Mouse (Mus musculus) heart, adult 2 months (tissue): ENCODE results near the gene Tshz2. TPM values are rescaled to one million over a fixed set of nuclear protein-coding genes. Genes with fewer than 3 reads are reported as not detected.

ENCODE experiments used
- DNase-seq, 2 experiments: peaks; one replicate each; pipeline ENCODE4 v3.0.0; 2021
- H3K27ac ChIP-seq: fragments of 200-600 bp; 2 replicates; pipeline ENCODE4 v1.8.1; 2022
- H3K27me3 ChIP-seq: fragments of 200-500 bp; 2 replicates; pipeline ENCODE4 v1.6.1; 2012; ENCODE audit warnings: mild to moderate bottlenecking, low read length, inconsistent platforms, mixed read lengths; ENCODE audit not compliant: control insufficient read depth, insufficient read depth
- H3K36me3 ChIP-seq: fragments of 200-500 bp; 2 replicates; pipeline ENCODE4 v1.6.1; 2012; ENCODE audit warnings: low read length, inconsistent platforms; ENCODE audit not compliant: control insufficient read depth, insufficient read depth
- H3K4me1 ChIP-seq: fragments of 200-500 bp; 2 replicates; pipeline ENCODE4 v1.6.1; 2011; ENCODE audit warnings: low read length; ENCODE audit not compliant: control insufficient read depth, insufficient read depth
- H3K4me3 ChIP-seq: fragments of 200-600 bp; 2 replicates; pipeline ENCODE4 v1.8.1; 2022
- H3K79me2 ChIP-seq: fragments of 200-500 bp; replicated peaks from 2 replicates; pipeline ENCODE4 v1.6.1; 2012; ENCODE audit warnings: mild to moderate bottlenecking, inconsistent platforms, low read length, moderate library complexity, mixed read lengths; ENCODE audit not compliant: control insufficient read depth, insufficient read depth
- H3K9ac ChIP-seq: fragments of 200-500 bp; 2 replicates; pipeline ENCODE4 v1.6.1; 2012; ENCODE audit warnings: low read depth, mild to moderate bottlenecking, control low read depth, inconsistent platforms, low read length, mixed read lengths
- CTCF ChIP-seq: fragments of 200-600 bp; IDR thresholded peaks from 2 replicates; pipeline ENCODE4 v1.8.1; 2022; ENCODE audit warnings: antibody characterized with exemption, mild to moderate bottlenecking, moderate library complexity
- EP300 ChIP-seq: fragments of 200-500 bp; IDR thresholded peaks from 2 replicates; pipeline ENCODE4 v1.6.1; 2011; ENCODE audit warnings: low read depth, low read length, control low read depth; ENCODE audit not compliant: insufficient read depth
- POLR2A ChIP-seq: fragments of 200-500 bp; IDR thresholded peaks from 2 replicates; pipeline ENCODE4 v1.6.1; 2011; ENCODE audit warnings: mild to moderate bottlenecking, low read depth, low read length, control low read depth; ENCODE audit not compliant: insufficient read depth
- WGBS: fragments of 180-500 bp; shearing (Covaris S2); methylation state at CpG from one replicate; pipeline ENCODE4 v1.1.7; 2018; 5-methylcytosine and 5-hydroxymethylcytosine counted together
- intact Hi-C: fragments of 180-260 bp; cut with DNase I; formaldehyde crosslinking; loops from one replicate; pipeline ENCODE4 v1.15.1; 2025
- polyA plus RNA-seq: library from polyadenylated mRNA; depleted of rRNA; stranded (reverse); fragments of >200 nt; gene quantifications from 2 replicates; pipeline ENCODE4 v1.2.3, GENCODE M21; 2012
- total RNA-seq, 2 experiments: library from RNA; stranded (reverse); gene quantifications; 2 replicates each; pipeline ENCODE4 v1.2.3; 2021

Tshz2 gene
- total and polyA plus RNA-seq, 3 experiments, result 8.2 to 12.9 (median 12.1) TPM

DNA sequence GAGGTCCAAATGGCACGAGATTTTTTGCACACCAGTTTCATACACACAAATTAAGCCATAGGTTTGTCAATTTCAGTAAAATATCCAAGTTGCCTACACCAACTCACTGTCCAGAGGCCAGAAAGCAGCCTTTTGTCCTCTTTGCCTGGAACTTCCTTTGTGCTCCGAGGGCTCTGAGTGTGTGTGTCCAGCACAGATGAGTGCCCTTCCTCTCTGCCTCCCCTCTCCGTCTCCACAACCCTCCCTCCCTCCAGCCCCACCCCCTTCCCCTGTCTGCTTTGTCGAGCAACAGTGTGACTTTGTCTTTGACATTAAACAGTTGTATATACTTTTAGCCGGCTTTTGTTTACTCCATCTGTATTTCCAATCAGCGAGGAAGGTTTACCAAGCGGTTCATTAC, 201.8 kb downstream of the Tshz2 start:
- 26% methylated on average over 7 of the region's 7 CpGs for WGBS
- TF ChIP-seq CTCF (no peak), EP300 (no peak), POLR2A (no peak)
- no peak for DNase-seq

DNA sequence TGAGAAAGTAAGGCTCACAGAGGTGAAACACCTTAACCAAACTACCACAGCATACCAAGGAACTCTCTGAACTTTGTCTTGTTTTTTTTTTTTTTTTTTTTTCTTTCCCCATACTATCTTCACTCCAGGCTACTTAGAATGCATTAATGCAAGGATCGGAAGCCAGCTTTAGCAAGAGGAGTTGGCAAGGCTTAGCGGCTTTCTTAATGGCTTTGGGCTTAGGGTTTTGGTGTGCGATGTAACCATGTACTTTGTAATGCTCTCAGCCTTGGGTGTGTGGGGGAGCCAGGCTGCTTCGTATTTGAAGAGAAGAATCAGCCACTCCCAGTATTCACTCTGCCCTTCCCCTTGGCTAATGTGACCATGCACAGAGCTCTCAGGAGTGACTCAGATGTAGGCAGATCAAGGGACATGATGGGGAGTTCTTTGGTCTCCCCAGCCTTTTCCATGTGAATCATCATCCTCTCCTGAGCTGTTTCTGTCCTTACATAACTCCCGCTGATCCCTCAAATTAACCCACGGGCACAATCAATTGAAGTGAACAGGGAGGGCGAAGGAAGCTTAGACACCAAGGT, 204.3 kb downstream of the Tshz2 start:
- H3K4me1 ChIP-seq, result peaks cover 4% of the 10 kb centered on the region; the same call in 1 of the 2 replicates
- no peak for DNase-seq
- H3K36me3 ChIP-seq, result no peaks in the 10 kb centered on the region
- H3K4me3 ChIP-seq, result no peak overlapping the region
- 78% methylated on average over 7 of the region's 7 CpGs for WGBS
- intact Hi-C loops, result no loop called here
- H3K27ac ChIP-seq, result no peak overlapping the region
- no peak for TF ChIP-seq CTCF
- TF ChIP-seq POLR2A, result no peak
- no peak for TF ChIP-seq EP300
- H3K9ac ChIP-seq, result no peak overlapping the region
- H3K79me2 ChIP-seq, result no peaks in the 10 kb centered on the region
- no peaks in the 10 kb centered on the region for H3K27me3 ChIP-seq

More for the DNA sequence above, 201.8 kb downstream of the Tshz2 start:
- Histone ChIP-seq H3K4me3 (no peak overlapping the region), H3K36me3 (no peaks in the 10 kb centered on the region), H3K9ac (no peak overlapping the region), H3K79me2 (no peaks in the 10 kb centered on the region), H3K27me3 (no peaks in the 10 kb centered on the region), H3K27ac (no peak overlapping the region), H3K4me1 (peaks cover 4% of the 10 kb centered on the region; the same call in 1 of the 2 replicates)
- intact Hi-C loops, result no loop called here

DNA sequence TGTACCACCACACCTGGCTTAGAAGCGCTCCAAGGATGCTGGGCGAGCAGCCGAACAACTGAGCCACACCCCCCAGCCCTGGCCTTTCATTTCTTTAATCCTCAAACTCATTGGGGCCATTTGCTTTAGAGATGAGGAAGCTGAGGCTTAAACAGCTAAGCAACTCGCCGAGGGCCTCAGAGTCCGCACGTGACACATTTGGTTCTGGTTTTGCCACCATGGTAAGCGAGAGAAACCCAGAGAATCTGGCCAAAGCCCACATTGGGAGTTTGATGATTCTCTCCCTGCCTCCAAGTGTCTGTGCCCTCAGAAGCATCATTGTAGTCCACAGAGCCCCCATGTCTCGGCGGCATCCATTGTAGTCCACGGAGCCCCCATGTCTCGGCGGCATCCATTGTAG, 205.7 kb downstream of the Tshz2 start:
- H3K79me2 ChIP-seq, result no peaks in the 10 kb centered on the region
- peaks cover 4% of the 10 kb centered on the region; the same call in 1 of the 2 replicates for H3K4me1 ChIP-seq
- no peaks in the 10 kb centered on the region for H3K27me3 ChIP-seq
- no peaks in the 10 kb centered on the region for H3K36me3 ChIP-seq
- no peak overlapping the region for H3K4me3 ChIP-seq
- WGBS, result 95% methylated on average over 13 of the region's 13 CpGs
- H3K27ac ChIP-seq, result no peak overlapping the region
- no peak for TF ChIP-seq CTCF
- no peak for TF ChIP-seq POLR2A
- TF ChIP-seq EP300, result no peak
- DNase-seq, result no peak
- intact Hi-C loops, result no loop called here
- H3K9ac ChIP-seq, result no peak overlapping the region

DNA sequence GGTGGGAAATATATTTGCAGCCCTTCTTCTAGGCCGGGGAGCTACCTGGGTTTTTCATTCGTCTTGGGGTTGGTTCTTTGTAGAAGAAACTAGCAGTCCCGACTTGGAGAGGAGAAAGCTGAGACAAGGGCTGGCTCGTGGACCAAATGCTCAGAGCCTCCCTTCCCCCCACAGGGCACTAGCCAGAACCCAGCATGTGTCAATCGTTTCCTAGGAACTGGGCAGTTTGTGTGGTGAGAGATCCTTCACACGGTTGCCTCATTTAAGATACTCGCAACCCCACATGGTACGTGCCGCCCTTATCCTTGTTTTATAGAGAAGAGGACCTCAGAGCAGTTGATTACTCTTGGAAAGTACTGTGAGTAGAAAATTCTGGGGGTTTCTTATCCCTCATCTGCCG, 208.6 kb downstream of the Tshz2 start:
- intact Hi-C loops, result no loop called here
- no peaks in the 10 kb centered on the region for H3K36me3 ChIP-seq
- no peaks in the 10 kb centered on the region for H3K79me2 ChIP-seq
- H3K4me1 ChIP-seq, result no peaks in the 10 kb centered on the region
- no peak overlapping the region for H3K4me3 ChIP-seq
- TF ChIP-seq POLR2A, result no peak
- no peak for TF ChIP-seq CTCF
- no peak for TF ChIP-seq EP300
- H3K9ac ChIP-seq, result no peak overlapping the region
- H3K27ac ChIP-seq, result no peak overlapping the region
- H3K27me3 ChIP-seq, result no peaks in the 10 kb centered on the region
- WGBS, result 71% methylated on average over 10 of the region's 10 CpGs
- no peak for DNase-seq

DNA sequence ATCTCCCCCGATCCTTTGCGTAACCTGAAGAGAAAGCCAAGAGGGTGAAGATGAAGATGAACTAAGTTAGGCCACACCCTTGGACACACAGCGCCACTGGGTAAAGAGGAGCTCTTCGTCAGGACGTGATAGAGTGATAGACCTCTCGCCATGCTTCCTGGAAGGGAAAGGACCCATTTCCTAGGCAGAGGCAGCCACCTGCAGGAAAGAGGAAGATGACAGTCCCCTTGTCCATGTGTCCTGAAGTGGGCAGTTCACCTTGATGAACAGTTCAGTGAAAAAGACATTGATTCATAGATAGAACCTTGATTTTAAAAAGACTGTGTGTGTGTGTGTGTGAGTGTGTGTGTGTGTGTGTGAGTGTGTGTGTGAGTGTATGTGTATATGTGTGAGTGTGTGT, 209.7 kb downstream of the Tshz2 start:
- TF ChIP-seq EP300, result no peak
- peak; percentile 32 for TF ChIP-seq CTCF
- TF ChIP-seq POLR2A, result no peak
- Histone ChIP-seq H3K79me2 (no peaks in the 10 kb centered on the region), H3K27ac (no peak overlapping the region), H3K4me1 (no peaks in the 10 kb centered on the region), H3K9ac (no peak overlapping the region), H3K36me3 (no peaks in the 10 kb centered on the region), H3K4me3 (no peak overlapping the region), H3K27me3 (no peaks in the 10 kb centered on the region)
- 52% methylated on average over 6 of the region's 6 CpGs for WGBS
- DNase-seq, result no peak
- intact Hi-C loops, result no loop called here

DNA sequence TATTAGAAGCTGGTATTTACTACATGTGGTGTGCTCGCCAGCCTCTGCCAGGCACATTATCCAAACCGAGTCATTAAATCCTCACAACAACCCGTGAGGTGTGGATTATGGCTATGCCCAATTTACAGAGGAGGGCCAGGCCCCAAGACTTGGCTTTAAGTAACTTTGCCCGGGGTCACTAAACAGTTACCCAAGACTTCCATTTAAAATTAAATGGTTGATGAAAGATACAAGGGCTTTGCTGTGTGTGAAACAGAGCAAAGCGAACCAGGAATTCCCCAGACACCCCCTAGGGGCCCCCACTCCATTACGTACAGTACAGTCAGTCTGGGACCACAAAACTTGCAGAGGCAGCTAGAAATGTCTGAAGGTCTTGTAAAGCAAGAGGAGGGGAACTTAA, 210.7 kb downstream of the Tshz2 start:
- Histone ChIP-seq H3K79me2 (no peaks in the 10 kb centered on the region), H3K9ac (no peak overlapping the region), H3K27me3 (no peaks in the 10 kb centered on the region), H3K36me3 (no peaks in the 10 kb centered on the region), H3K27ac (no peak overlapping the region), H3K4me3 (no peak overlapping the region), H3K4me1 (no peaks in the 10 kb centered on the region)
- TF ChIP-seq POLR2A, result no peak
- no peak for TF ChIP-seq CTCF
- no peak for TF ChIP-seq EP300
- DNase-seq, result no peak
- intact Hi-C loops, result no loop called here
- WGBS, result 87% methylated on average over 6 of the region's 6 CpGs
